Mouse (Mus musculus) olfactory bulb, adult 2 months (tissue): ENCODE results near the gene Fam32a.

Experiments used
- CTCF ChIP-seq: fragments of 200-500 bp; IDR thresholded peaks from 2 replicates; pipeline ENCODE4 v1.5.1; 2012; ENCODE audit warnings: low read depth, mild to moderate bottlenecking, low read length, moderate library complexity; ENCODE audit not compliant: insufficient read depth
- POLR2A ChIP-seq: fragments of 200-500 bp; IDR thresholded peaks from 2 replicates; pipeline ENCODE4 v1.6.1; 2012; ENCODE audit warnings: mild to moderate bottlenecking, low read depth, low read length, moderate library complexity; ENCODE audit not compliant: insufficient read depth

GRCm38 (mm10) chr8:72211846-72212245 is 7.7 kb upstream of the Fam32a start:
- TF ChIP-seq POLR2A = no peak
- no peak for TF ChIP-seq CTCF
